Mouse (Mus musculus): Measurements from ENCODE around the gene 2310061I04Rik. TPM values are rescaled to one million over a fixed set of nuclear protein-coding genes. Genes with fewer than 3 reads are reported as not detected.
"Not testable (repeated sequence)": the region's sequence is repeated elsewhere in the genome, so short reads cannot be mapped to it uniquely, and the experiment has no call there.

The 2310061I04Rik gene
- 6.9 and 7.1 TPM in 2 replicates for polyA plus RNA-seq (2012)

DNA sequence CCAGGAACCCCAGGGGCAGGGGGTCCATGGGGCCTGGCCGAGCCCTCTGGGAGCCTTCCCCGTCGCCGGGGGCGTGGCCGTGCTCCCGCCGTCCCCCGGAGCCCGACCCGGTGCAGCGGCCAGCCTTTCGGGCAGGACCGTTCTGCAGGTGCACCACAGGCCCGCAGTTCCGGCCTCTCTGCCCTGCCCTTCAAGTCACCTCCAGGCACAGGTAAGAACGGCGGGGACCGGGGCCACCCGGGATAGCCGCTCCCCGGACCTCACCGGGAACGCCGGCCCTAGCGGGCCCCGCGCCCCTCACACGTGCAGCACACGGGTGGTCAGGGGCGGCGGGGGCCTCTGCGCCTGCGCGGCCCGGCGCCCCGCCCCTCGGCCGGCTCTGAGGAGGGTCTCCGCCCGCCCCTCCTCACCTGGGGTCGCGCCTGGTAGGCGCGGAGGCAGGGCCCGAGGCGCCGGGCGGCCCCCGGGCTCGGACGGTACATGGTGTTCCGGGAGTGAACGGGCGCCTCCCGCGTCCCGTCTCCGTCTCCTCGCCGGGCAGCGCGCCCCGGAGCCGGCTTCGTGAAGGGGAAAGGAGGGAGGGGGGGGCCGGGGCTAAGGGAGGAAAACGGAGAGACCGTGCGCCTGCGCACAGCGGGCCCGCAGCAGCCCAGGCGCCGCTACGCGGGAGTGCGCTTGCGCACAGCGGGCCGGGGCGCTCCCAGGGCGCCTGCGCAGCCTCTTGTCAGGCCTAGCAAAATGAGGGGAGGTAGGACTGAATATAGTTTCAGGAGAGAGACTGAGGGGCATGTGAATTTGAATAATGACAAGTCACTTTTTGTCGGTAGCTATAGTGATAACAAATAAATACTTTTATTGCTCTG lies at the start of gene 2310061I04Rik:
TSS of gene 2310061I04Rik (minus strand) at position 651 of the 863 bp plus-strand sequence.
- TF ChIP-seq TAL1 (IDR thresholded peaks at IDR 0.05; ENCODE audit: low read length) (no peak), GATA1 (IDR thresholded peaks at IDR 0.05; ENCODE audit: low read length) (no peak)
- no peaks in the 10 kb centered on the region for H3K27me3 ChIP-seq (ENCODE audit: control insufficient read depth)
- no peaks in the 10 kb centered on the region for H3K9me3 ChIP-seq (ENCODE audit: control insufficient read depth, low read length)
- H3K36me3 ChIP-seq (ENCODE audit: control insufficient read depth): peaks cover 37% of the 10 kb centered on the region
- H3K4me3 ChIP-seq (replicated peaks): peak within 1 kb of the TSS; percentile 91
- peaks cover 43% of the 10 kb centered on the region for H3K4me1 ChIP-seq (ENCODE audit: control insufficient read depth)

DNA sequence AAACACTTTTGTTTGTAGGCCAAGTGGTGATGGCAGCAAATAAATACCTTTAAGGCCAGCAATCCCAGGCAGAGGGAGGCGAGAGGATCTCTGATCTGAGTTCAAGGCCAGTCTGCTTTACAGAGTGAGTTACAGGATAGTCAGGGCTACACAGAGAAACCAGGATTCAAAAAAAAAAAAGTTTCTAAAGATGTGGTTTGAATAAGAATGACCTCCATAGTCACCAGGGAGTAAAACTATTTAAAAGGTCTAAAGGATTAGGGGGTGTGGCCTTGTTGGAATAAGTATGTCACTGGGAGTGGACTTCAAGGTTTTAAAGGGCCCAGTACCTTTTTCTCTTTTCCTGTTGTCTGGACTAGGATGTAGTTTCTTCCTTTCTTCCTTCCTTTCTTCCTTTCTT lies 42.7 kb upstream of the 2310061I04Rik start:
- Histone ChIP-seq H3K4me1 (ENCODE audit: control insufficient read depth) (no peaks in the 10 kb centered on the region), H3K27me3 (ENCODE audit: control insufficient read depth) (no peaks in the 10 kb centered on the region), H3K9me3 (ENCODE audit: control insufficient read depth, low read length) (peaks cover 2% of the 10 kb centered on the region; the same call in 1 of the 2 replicates), H3K4me3 (replicated peaks) (no peak overlapping the region), H3K36me3 (ENCODE audit: control insufficient read depth) (no peaks in the 10 kb centered on the region)
- TF ChIP-seq GATA1 (IDR thresholded peaks at IDR 0.05; ENCODE audit: low read length) (no peak), TAL1 (IDR thresholded peaks at IDR 0.05; ENCODE audit: low read length) (no peak)

DNA sequence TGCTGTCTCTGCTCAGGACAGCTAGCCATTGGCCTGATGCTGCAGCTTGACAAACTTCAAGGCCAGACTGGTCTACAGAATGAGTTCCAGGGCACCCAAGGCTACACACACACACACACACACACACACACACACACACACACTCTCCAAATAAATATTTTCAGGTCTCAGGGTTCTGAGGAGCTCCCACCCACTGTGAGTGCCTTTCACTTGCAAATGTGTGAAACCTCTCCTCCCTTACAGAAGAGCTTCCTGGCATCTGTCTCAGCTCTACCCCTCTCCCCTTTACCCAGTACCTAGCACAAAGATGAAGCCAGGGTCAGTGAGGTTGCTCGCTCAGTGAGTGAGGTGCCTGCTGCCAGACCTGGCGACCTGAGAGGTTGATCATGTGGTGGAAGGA lies 41.9 kb upstream of the 2310061I04Rik start:
- Histone ChIP-seq H3K4me3 (replicated peaks) (no peak overlapping the region), H3K36me3 (ENCODE audit: control insufficient read depth) (no peaks in the 10 kb centered on the region), H3K27me3 (ENCODE audit: control insufficient read depth) (no peaks in the 10 kb centered on the region), H3K4me1 (ENCODE audit: control insufficient read depth) (no peaks in the 10 kb centered on the region), H3K9me3 (ENCODE audit: control insufficient read depth, low read length) (peaks cover 2% of the 10 kb centered on the region; the same call in 1 of the 2 replicates)
- TF ChIP-seq GATA1 (IDR thresholded peaks at IDR 0.05; ENCODE audit: low read length) (no peak), TAL1 (IDR thresholded peaks at IDR 0.05; ENCODE audit: low read length) (no peak)

DNA sequence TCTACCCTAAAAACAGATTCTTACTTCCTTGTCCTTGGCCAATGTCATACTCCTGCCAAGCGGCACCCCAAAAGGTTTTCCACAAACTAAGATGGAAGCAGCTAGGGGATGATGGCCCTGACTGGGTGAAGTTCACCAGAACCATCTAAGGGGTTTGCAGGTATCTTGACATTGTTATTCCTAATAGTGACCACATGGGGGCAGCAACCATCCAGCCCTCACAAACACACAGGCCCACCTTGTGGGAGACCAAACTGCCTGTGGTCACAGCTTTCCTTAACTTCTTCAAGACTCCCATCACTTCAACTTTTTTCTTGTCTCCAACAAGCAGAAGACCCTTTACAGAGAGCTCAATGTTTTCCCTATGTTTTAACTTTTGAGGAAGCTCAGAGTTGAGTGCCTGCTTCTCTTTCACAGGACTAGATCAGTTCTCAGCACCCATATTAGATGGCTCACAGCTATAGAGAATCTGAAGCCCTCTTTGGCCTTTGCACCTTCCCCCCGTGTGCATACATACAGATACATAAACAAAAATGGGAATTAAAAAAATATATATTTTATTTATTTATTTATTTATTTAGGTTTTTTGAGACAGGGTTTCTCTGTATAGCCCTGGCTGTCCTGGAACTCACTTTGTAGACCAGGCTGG lies 40.6 kb upstream of the 2310061I04Rik start:
- H3K27me3 ChIP-seq (ENCODE audit: control insufficient read depth): no peaks in the 10 kb centered on the region
- H3K4me3 ChIP-seq (replicated peaks): no peak overlapping the region
- TF ChIP-seq TAL1 (IDR thresholded peaks at IDR 0.05; ENCODE audit: low read length): no peak
- no peaks in the 10 kb centered on the region for H3K4me1 ChIP-seq (ENCODE audit: control insufficient read depth)
- H3K9me3 ChIP-seq (ENCODE audit: control insufficient read depth, low read length): peaks cover 2% of the 10 kb centered on the region; the same call in 1 of the 2 replicates
- H3K36me3 ChIP-seq (ENCODE audit: control insufficient read depth): no peaks in the 10 kb centered on the region

DNA sequence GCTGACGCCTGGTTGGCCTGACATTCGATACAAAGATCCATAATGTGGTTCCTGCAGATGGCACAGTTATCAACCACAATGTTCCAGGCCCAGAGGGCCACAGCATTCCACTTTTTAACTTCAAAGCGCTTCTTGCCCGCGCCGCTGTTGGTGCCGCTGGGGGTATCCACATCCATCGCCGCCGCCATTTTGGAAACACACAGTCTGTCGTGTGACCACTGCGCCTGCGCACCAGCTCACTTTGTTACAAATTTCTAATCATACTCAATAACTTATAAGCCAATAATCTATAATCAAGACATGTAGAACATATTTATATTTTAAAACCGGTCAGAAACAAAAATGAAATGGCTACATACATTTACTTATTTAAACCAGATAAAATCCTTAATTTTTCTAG lies 38.5 kb upstream of the 2310061I04Rik start:
- H3K36me3 ChIP-seq (ENCODE audit: control insufficient read depth): peaks cover 14% of the 10 kb centered on the region
- not testable (repeated sequence) for H3K9me3 ChIP-seq (ENCODE audit: control insufficient read depth, low read length); H3K27me3 ChIP-seq (ENCODE audit: control insufficient read depth); H3K4me1 ChIP-seq (ENCODE audit: control insufficient read depth); H3K4me3 ChIP-seq (replicated peaks)

DNA sequence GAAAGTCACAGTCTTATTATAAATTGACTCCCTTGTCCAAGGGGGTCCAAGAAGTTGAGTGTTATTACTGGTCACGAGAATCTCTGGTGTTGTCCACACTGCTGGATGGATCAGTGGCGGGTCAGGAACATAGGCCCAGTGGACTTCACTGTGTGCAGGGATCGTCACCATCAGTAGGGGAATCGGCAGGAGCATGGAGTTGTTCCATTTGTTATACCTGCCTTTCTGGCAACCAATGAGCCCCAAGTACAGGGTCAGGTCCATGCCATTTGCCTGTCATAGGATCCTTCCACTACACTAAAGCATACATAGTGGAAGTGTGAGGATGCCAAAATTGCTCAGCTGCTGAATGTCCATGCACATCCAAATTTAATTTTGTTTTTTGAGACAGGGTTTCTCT lies 35.4 kb upstream of the 2310061I04Rik start:
- Histone ChIP-seq H3K4me1 (ENCODE audit: control insufficient read depth) (peaks cover 17% of the 10 kb centered on the region), H3K36me3 (ENCODE audit: control insufficient read depth) (peaks cover 45% of the 10 kb centered on the region)
- TF ChIP-seq GATA1 (IDR thresholded peaks at IDR 0.05; ENCODE audit: low read length) (no peak), TAL1 (IDR thresholded peaks at IDR 0.05; ENCODE audit: low read length) (no peak)

DNA sequence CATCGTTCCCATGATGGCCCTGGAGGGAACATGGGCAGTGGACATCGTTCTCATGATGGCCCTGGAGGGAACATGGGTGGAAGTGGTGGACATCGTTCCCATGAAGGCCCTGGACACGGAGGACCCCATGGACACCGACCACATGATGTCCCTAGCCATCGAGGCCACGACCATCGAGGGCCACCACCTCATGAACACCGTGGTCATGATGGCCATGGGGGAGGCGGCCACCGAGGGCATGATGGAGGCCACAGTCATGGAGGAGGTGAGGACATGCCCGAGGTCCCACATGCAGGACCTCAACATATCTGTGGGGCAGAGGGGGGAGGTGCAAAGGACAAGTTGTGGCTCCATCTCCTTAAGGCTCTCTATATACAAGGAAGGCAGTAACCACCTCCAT lies 33.4 kb upstream of the 2310061I04Rik start:
- Histone ChIP-seq H3K36me3 (ENCODE audit: control insufficient read depth) (peaks cover 65% of the 10 kb centered on the region), H3K27me3 (ENCODE audit: control insufficient read depth) (no peaks in the 10 kb centered on the region; the same call in 1 of the 2 replicates), H3K9me3 (ENCODE audit: control insufficient read depth, low read length) (no peaks in the 10 kb centered on the region), H3K4me1 (ENCODE audit: control insufficient read depth) (peaks cover 35% of the 10 kb centered on the region), H3K4me3 (replicated peaks) (no peak overlapping the region)
- TF ChIP-seq TAL1 (IDR thresholded peaks at IDR 0.05; ENCODE audit: low read length) (no peak), GATA1 (IDR thresholded peaks at IDR 0.05; ENCODE audit: low read length) (no peak)

More for the DNA sequence above, 35.4 kb upstream of the 2310061I04Rik start:
- Histone ChIP-seq H3K27me3 (ENCODE audit: control insufficient read depth) (no peaks in the 10 kb centered on the region; the same call in 1 of the 2 replicates), H3K4me3 (replicated peaks) (no peak overlapping the region), H3K9me3 (ENCODE audit: control insufficient read depth, low read length) (no peaks in the 10 kb centered on the region)

DNA sequence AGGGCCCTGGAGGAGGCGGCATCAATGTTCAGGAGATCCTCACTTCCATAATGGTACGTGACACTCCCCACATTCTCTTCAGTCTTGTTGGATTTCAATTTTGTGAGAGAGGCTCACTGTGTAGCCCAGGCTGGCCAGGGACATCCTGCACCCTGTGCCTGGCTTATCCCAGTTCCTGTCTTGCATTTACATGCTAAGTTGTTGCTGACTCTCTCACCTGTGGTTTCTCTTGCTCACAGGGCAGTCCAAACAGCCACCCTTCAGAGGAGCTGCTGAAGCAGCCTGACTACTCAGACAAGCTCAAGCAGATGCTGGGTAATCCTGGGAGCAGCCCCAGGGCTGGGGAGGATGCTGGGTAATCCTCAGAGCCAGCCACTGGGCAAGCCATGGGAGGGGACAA lies 32.3 kb upstream of the 2310061I04Rik start:
- TF ChIP-seq GATA1 (IDR thresholded peaks at IDR 0.05; ENCODE audit: low read length) (no peak), TAL1 (IDR thresholded peaks at IDR 0.05; ENCODE audit: low read length) (no peak)

DNA sequence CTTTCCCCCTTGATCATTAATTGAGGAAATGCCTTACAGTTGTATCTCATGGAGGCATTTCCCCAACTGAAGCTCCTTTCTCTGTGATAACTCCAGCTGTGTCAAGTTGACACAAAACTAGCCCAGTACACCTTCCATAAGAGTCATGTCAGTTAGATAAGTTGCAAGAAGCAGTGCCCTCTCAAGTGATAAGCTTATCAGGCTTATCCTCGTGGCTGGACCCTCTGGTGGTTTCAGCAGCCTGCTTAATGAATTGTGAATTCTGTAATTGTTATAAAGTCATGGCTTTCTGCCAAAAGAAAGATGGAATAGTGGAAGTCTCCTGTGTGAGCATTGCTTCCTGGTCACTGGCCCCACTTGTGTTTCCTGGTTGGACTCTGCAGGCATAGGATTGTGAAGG lies 30.2 kb upstream of the 2310061I04Rik start:
- no peaks in the 10 kb centered on the region for H3K9me3 ChIP-seq (ENCODE audit: control insufficient read depth, low read length)
- no peak overlapping the region for H3K4me3 ChIP-seq (replicated peaks)
- peaks cover 94% of the 10 kb centered on the region for H3K36me3 ChIP-seq (ENCODE audit: control insufficient read depth)
- H3K27me3 ChIP-seq (ENCODE audit: control insufficient read depth): no peaks in the 10 kb centered on the region; the same call in 1 of the 2 replicates
- TF ChIP-seq GATA1 (IDR thresholded peaks at IDR 0.05; ENCODE audit: low read length) (no peak), TAL1 (IDR thresholded peaks at IDR 0.05; ENCODE audit: low read length) (no peak)
- H3K4me1 ChIP-seq (ENCODE audit: control insufficient read depth): peaks cover 59% of the 10 kb centered on the region

More for the DNA sequence above, 32.3 kb upstream of the 2310061I04Rik start:
- Histone ChIP-seq H3K4me1 (ENCODE audit: control insufficient read depth) (peaks cover 46% of the 10 kb centered on the region), H3K9me3 (ENCODE audit: control insufficient read depth, low read length) (no peaks in the 10 kb centered on the region), H3K27me3 (ENCODE audit: control insufficient read depth) (no peaks in the 10 kb centered on the region; the same call in 1 of the 2 replicates), H3K36me3 (ENCODE audit: control insufficient read depth) (peaks cover 76% of the 10 kb centered on the region), H3K4me3 (replicated peaks) (no peak overlapping the region)
